Mouse (Mus musculus): ENCODE measurements at regions not wholly inside any gene's neighbourhood (a gene's known extent, or its start where the extent isn't known, plus 50 kb on each side); places are given as distances from the start of the nearest gene placed in this dataset.

- H3K4me1 ChIP-seq (replicated peaks): peaks cover 7% of the 10 kb centered on the region
- ATAC-seq (ENCODE audit: low FRiP score, low read depth): no peak
- no peak overlapping the region for H3K4me2 ChIP-seq
- H3K36me3 ChIP-seq: no peaks in the 10 kb centered on the region
- no peak overlapping the region for H3K9ac ChIP-seq
- H3K27ac ChIP-seq (replicated peaks): no peak overlapping the region
- 59% methylated on average over 6 of the region's 6 CpGs for WGBS
- no peaks in the 10 kb centered on the region for H3K27me3 ChIP-seq
- no peaks in the 10 kb centered on the region for H3K9me3 ChIP-seq
- no peak overlapping the region for H3K4me3 ChIP-seq
Measured at GRCm38 (mm10) chr7:111158791-111159286, 76.0 kb upstream of the Eif4g2 start.

- Histone ChIP-seq H3K27ac (replicated peaks) (no peak overlapping the region), H3K4me1 (replicated peaks) (peaks cover 7% of the 10 kb centered on the region), H3K9ac (no peak overlapping the region), H3K4me3 (no peak overlapping the region), H3K4me2 (no peak overlapping the region), H3K9me3 (no peaks in the 10 kb centered on the region), H3K27me3 (no peaks in the 10 kb centered on the region), H3K36me3 (no peaks in the 10 kb centered on the region)
- no peak for ATAC-seq (ENCODE audit: low FRiP score, low read depth)
- WGBS: 59% methylated on average over 9 of the region's 9 CpGs
Measured at GRCm38 (mm10) chr7:111157754-111158325, 75.0 kb upstream of the Eif4g2 start.

GRCm38 (mm10) chr7:111157287-111157686, 74.5 kb upstream of the Eif4g2 start:
- no peaks in the 10 kb centered on the region for H3K27me3 ChIP-seq
- no peaks in the 10 kb centered on the region for H3K36me3 ChIP-seq
- ATAC-seq (ENCODE audit: low FRiP score, low read depth): no peak
- no peak overlapping the region for H3K4me3 ChIP-seq
- H3K4me2 ChIP-seq: no peak overlapping the region
- H3K9me3 ChIP-seq: no peaks in the 10 kb centered on the region
- H3K9ac ChIP-seq: no peak overlapping the region
- H3K4me1 ChIP-seq (replicated peaks): peaks cover 7% of the 10 kb centered on the region
- 39% methylated on average over 6 of the region's 6 CpGs for WGBS
- no peak overlapping the region for H3K27ac ChIP-seq (replicated peaks)

GRCm38 (mm10) chr7:111156472-111157231, 73.8 kb upstream of the Eif4g2 start:
- H3K27ac ChIP-seq (replicated peaks): no peak overlapping the region
- WGBS: 59% methylated on average over 8 of the region's 8 CpGs
- 0 out of 2 replicates have a peak, but pooled peaks have one; percentile 27 for ATAC-seq (ENCODE audit: low FRiP score, low read depth)

GRCm38 (mm10) chr7:111155995-111156394, 73.2 kb upstream of the Eif4g2 start:
- no peak for ATAC-seq (ENCODE audit: low FRiP score, low read depth)
- H3K4me3 ChIP-seq: no peak overlapping the region
- no peaks in the 10 kb centered on the region for H3K27me3 ChIP-seq
- H3K27ac ChIP-seq (replicated peaks): no peak overlapping the region
- H3K4me2 ChIP-seq: no peak overlapping the region
- peaks cover 7% of the 10 kb centered on the region for H3K4me1 ChIP-seq (replicated peaks)
- H3K36me3 ChIP-seq: no peaks in the 10 kb centered on the region
- H3K9me3 ChIP-seq: no peaks in the 10 kb centered on the region
- 64% methylated on average over 6 of the region's 6 CpGs for WGBS
- H3K9ac ChIP-seq: no peak overlapping the region

More at GRCm38 (mm10) chr7:111156472-111157231, 73.8 kb upstream of the Eif4g2 start:
- H3K9me3 ChIP-seq: no peaks in the 10 kb centered on the region
- H3K4me2 ChIP-seq: no peak overlapping the region
- H3K27me3 ChIP-seq: no peaks in the 10 kb centered on the region
- H3K9ac ChIP-seq: no peak overlapping the region
- no peaks in the 10 kb centered on the region for H3K36me3 ChIP-seq
- peaks cover 7% of the 10 kb centered on the region for H3K4me1 ChIP-seq (replicated peaks)
- H3K4me3 ChIP-seq: no peak overlapping the region

GRCm38 (mm10) chr7:111154217-111154616, 71.4 kb upstream of the Eif4g2 start:
- Histone ChIP-seq H3K9ac (no peak overlapping the region), H3K9me3 (no peaks in the 10 kb centered on the region), H3K27me3 (no peaks in the 10 kb centered on the region), H3K27ac (replicated peaks) (no peak overlapping the region), H3K4me2 (no peak overlapping the region), H3K4me1 (replicated peaks) (peaks cover 7% of the 10 kb centered on the region), H3K4me3 (no peak overlapping the region), H3K36me3 (no peaks in the 10 kb centered on the region)
- ATAC-seq (ENCODE audit: low FRiP score, low read depth): no peak
- WGBS: 90% methylated on average over 13 of the region's 13 CpGs

GRCm38 (mm10) chr7:111150540-111150939, 67.7 kb upstream of the Eif4g2 start:
- H3K9ac ChIP-seq: no peak overlapping the region
- H3K27ac ChIP-seq (replicated peaks): no peak overlapping the region
- H3K9me3 ChIP-seq: no peaks in the 10 kb centered on the region
- H3K4me1 ChIP-seq (replicated peaks): no peaks in the 10 kb centered on the region
- WGBS: 86% methylated on average over 5 of the region's 5 CpGs
- H3K27me3 ChIP-seq: no peaks in the 10 kb centered on the region
- H3K4me2 ChIP-seq: no peak overlapping the region
- ATAC-seq (ENCODE audit: low FRiP score, low read depth): no peak
- H3K36me3 ChIP-seq: no peaks in the 10 kb centered on the region
- no peak overlapping the region for H3K4me3 ChIP-seq

GRCm38 (mm10) chr7:111150115-111150514, 67.3 kb upstream of the Eif4g2 start:
- H3K36me3 ChIP-seq: no peaks in the 10 kb centered on the region
- H3K4me2 ChIP-seq: no peak overlapping the region
- no peaks in the 10 kb centered on the region for H3K9me3 ChIP-seq
- H3K27me3 ChIP-seq: no peaks in the 10 kb centered on the region
- WGBS: 79% methylated on average over 5 of the region's 5 CpGs
- no peaks in the 10 kb centered on the region for H3K4me1 ChIP-seq (replicated peaks)
- no peak for ATAC-seq (ENCODE audit: low FRiP score, low read depth)
- no peak overlapping the region for H3K27ac ChIP-seq (replicated peaks)
- H3K4me3 ChIP-seq: no peak overlapping the region
- no peak overlapping the region for H3K9ac ChIP-seq

- H3K36me3 ChIP-seq: no peaks in the 10 kb centered on the region
- no peak overlapping the region for H3K4me2 ChIP-seq
- no peak overlapping the region for H3K4me3 ChIP-seq
- 91% methylated on average over 6 of the region's 6 CpGs for WGBS
- no peak for ATAC-seq (ENCODE audit: low FRiP score, low read depth)
- H3K9me3 ChIP-seq: no peaks in the 10 kb centered on the region
- H3K4me1 ChIP-seq (replicated peaks): no peaks in the 10 kb centered on the region
- H3K9ac ChIP-seq: no peak overlapping the region
- no peak overlapping the region for H3K27ac ChIP-seq (replicated peaks)
- H3K27me3 ChIP-seq: no peaks in the 10 kb centered on the region
Measured at GRCm38 (mm10) chr7:111147593-111147992, 64.8 kb upstream of the Eif4g2 start.

GRCm38 (mm10) chr7:111146670-111147069, 63.8 kb upstream of the Eif4g2 start:
- Histone ChIP-seq H3K4me1 (replicated peaks) (no peaks in the 10 kb centered on the region), H3K4me2 (no peak overlapping the region), H3K9ac (no peak overlapping the region), H3K27ac (replicated peaks) (no peak overlapping the region), H3K4me3 (no peak overlapping the region), H3K9me3 (no peaks in the 10 kb centered on the region), H3K27me3 (no peaks in the 10 kb centered on the region), H3K36me3 (no peaks in the 10 kb centered on the region)
- no peak for ATAC-seq (ENCODE audit: low FRiP score, low read depth)
- 87% methylated on average over 4 of the region's 4 CpGs for WGBS

- 77% methylated on average over 3 of the region's 3 CpGs for WGBS
- H3K36me3 ChIP-seq: no peaks in the 10 kb centered on the region
- no peaks in the 10 kb centered on the region for H3K9me3 ChIP-seq
- no peaks in the 10 kb centered on the region for H3K27me3 ChIP-seq
- H3K4me3 ChIP-seq: no peak overlapping the region
- no peak overlapping the region for H3K9ac ChIP-seq
- H3K4me1 ChIP-seq (replicated peaks): no peaks in the 10 kb centered on the region
- no peak overlapping the region for H3K4me2 ChIP-seq
- ATAC-seq (ENCODE audit: low FRiP score, low read depth): no peak
- no peak overlapping the region for H3K27ac ChIP-seq (replicated peaks)
Measured at GRCm38 (mm10) chr7:111144216-111144615, 61.4 kb upstream of the Eif4g2 start.

GRCm38 (mm10) chr7:111141285-111141965, 58.6 kb upstream of the Eif4g2 start:
- H3K27ac ChIP-seq (replicated peaks): no peak overlapping the region
- ATAC-seq (ENCODE audit: low FRiP score, low read depth): no peak
- H3K9ac ChIP-seq: no peak overlapping the region
- H3K36me3 ChIP-seq: no peaks in the 10 kb centered on the region
- H3K4me2 ChIP-seq: no peak overlapping the region
- no peaks in the 10 kb centered on the region for H3K9me3 ChIP-seq
- no peak overlapping the region for H3K4me3 ChIP-seq
- H3K27me3 ChIP-seq: no peaks in the 10 kb centered on the region
- WGBS: 83% methylated on average over 7 of the region's 7 CpGs
- no peaks in the 10 kb centered on the region for H3K4me1 ChIP-seq (replicated peaks)
